Mouse (Mus musculus) liver, adult 2 months (tissue): ENCODE data around the gene Itpr2.

Source experiments
- CTCF ChIP-seq: fragments of 200-500 bp; IDR thresholded peaks from 2 replicates; pipeline ENCODE4 v1.5.1; 2011; ENCODE audit warnings: low read depth, low read length, control low read depth
- POLR2A ChIP-seq: fragments of 200-500 bp; IDR thresholded peaks from 2 replicates; pipeline ENCODE4 v1.6.1; 2011; ENCODE audit warnings: low read length, control low read depth; ENCODE audit not compliant: insufficient read depth; ENCODE audit errors: extremely low read depth

DNA sequence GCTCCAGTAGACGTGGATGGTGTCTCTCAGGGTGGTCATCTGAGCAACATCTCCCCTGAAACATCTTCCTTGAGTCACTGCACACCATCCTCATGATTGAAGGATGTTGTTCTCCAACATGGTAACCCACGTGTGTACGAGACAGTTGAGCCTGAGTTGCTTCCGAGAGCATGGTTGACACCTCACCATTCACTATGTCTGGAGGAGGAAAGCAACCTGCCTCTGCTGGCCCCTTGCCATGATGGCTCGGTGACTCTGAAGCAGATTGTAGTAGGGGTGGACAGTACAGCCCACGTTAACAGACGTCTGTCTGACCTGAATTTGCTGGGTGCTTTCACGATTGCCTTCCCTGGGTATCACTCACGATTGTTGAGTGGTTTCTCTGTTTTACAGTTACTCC, 317.3 kb downstream of the Itpr2 start:
- TF ChIP-seq CTCF (no peak), POLR2A (no peak)
